Mouse (Mus musculus): Measurements from ENCODE around the gene Steap2. TPM values are rescaled to one million over a fixed set of nuclear protein-coding genes. Genes with fewer than 3 reads are reported as not detected.
"Not testable (repeated sequence)": the region's sequence is repeated elsewhere in the genome, so short reads cannot be mapped to it uniquely, and the experiment has no call there.

The Steap2 gene
- under 1 TPM; 0.21 to 0.71 TPM for total RNA-seq (2021)
- long read RNA-seq, experiment 1: 0 reads
- long read RNA-seq, experiment 2: 0 reads

- DNase-seq (ENCODE audit: low spot score): peak; percentile 9
Measured at GRCm38 (mm10) chr5:5693956-5694653, at the start of gene Steap2. TSS of gene Steap2 (minus strand) at chr5:5694578.

- DNase-seq (ENCODE audit: low spot score): no peak
Measured at GRCm38 (mm10) chr5:5734445-5734844, 40.1 kb upstream of the Steap2 start.

GRCm38 (mm10) chr5:5732858-5733257 is 38.5 kb upstream of the Steap2 start:
- no peak for DNase-seq (ENCODE audit: low spot score)

GRCm38 (mm10) chr5:5732208-5732607 is 37.8 kb upstream of the Steap2 start:
- DNase-seq (ENCODE audit: low spot score): no peak

- no peak for DNase-seq (ENCODE audit: low spot score)
Measured at GRCm38 (mm10) chr5:5729904-5730303, 35.5 kb upstream of the Steap2 start.

- DNase-seq (ENCODE audit: low spot score): no peak
Measured at GRCm38 (mm10) chr5:5722217-5722616, 27.8 kb upstream of the Steap2 start.

GRCm38 (mm10) chr5:5711032-5711431 is 16.7 kb upstream of the Steap2 start:
- DNase-seq (ENCODE audit: low spot score): no peak

GRCm38 (mm10) chr5:5707341-5708278 is 13.2 kb upstream of the Steap2 start:
- DNase-seq (ENCODE audit: low spot score): no peak

- no peak for DNase-seq (ENCODE audit: low spot score)
Measured at GRCm38 (mm10) chr5:5705019-5705418, 10.6 kb upstream of the Steap2 start.

GRCm38 (mm10) chr5:5700386-5700785 is 6.0 kb upstream of the Steap2 start:
- DNase-seq (ENCODE audit: low spot score): no peak

- no peak for DNase-seq (ENCODE audit: low spot score)
Measured at GRCm38 (mm10) chr5:5698830-5699229, 4.5 kb upstream of the Steap2 start.

- DNase-seq (ENCODE audit: low spot score): no peak
Measured at GRCm38 (mm10) chr5:5695401-5695942, 1.1 kb upstream of the Steap2 start.

- no peak for DNase-seq (ENCODE audit: low spot score)
Measured at GRCm38 (mm10) chr5:5693541-5693955, 830 bp downstream of the Steap2 start.

- no peak for DNase-seq (ENCODE audit: low spot score)
Measured at GRCm38 (mm10) chr5:5692167-5692738, 2.1 kb downstream of the Steap2 start.

GRCm38 (mm10) chr5:5688945-5689540 is 5.3 kb downstream of the Steap2 start:
- no peak for DNase-seq (ENCODE audit: low spot score)

- no peak for DNase-seq (ENCODE audit: low spot score)
Measured at GRCm38 (mm10) chr5:5688228-5688627, 6.2 kb downstream of the Steap2 start.

- no peak for DNase-seq (ENCODE audit: low spot score)
Measured at GRCm38 (mm10) chr5:5686973-5687372, 7.4 kb downstream of the Steap2 start.

- DNase-seq (ENCODE audit: low spot score): not testable (repeated sequence)
Measured at GRCm38 (mm10) chr5:5684946-5685345, 9.4 kb downstream of the Steap2 start.

- no peak for DNase-seq (ENCODE audit: low spot score)
Measured at GRCm38 (mm10) chr5:5683292-5683691, 11.1 kb downstream of the Steap2 start.

GRCm38 (mm10) chr5:5679459-5679858 is 14.9 kb downstream of the Steap2 start:
- no peak for DNase-seq (ENCODE audit: low spot score)

- no peak for DNase-seq (ENCODE audit: low spot score)
Measured at GRCm38 (mm10) chr5:5676082-5676481, 18.3 kb downstream of the Steap2 start.
